Mouse (Mus musculus): ENCODE measurements around the gene Nemp1. TPM values are rescaled to one million over a fixed set of nuclear protein-coding genes. Genes with fewer than 3 reads are reported as not detected.
"Not testable (repeated sequence)": the region's sequence is repeated elsewhere in the genome, so short reads cannot be mapped to it uniquely, and the experiment has no call there.

The Nemp1 gene
- polyA plus RNA-seq, 1 experiment from 2014 or later = 10.7 TPM

DNA sequence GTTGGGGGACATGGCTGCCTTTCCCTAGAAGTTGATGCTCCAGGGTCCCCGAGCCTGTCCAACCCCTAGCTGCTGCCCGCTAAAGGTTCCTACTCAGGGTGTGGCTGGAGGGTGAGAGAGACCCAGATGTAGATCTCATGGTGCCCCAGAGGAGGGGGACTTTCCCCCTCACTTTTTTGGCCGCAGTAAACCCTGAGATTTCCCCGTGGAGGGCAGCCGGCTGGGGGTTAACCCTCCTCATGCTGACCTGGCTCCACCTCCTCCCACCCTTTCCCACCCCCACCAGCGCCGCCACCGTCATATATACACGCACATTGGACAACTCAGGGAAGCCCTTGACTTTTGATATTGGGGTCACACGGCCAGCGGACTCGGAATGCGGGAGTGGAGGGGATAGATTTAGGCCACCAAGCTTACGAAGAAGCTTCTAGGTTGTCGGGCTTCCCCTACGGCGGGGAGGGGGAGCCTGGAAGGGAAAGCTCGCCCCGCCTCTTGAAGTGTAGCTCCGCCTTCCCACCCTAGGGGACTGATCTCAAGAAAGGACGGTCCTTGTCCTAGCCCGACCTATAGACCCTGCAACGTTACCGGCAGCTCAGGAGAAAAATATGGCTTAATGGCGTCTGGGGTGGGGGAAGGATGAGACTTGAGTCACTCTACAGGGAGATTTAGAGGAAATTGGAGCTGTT lies 23.0 kb upstream of the Nemp1 start:
- H3K4me1 ChIP-seq (ENCODE audit: insufficient read depth, low read length) = peaks cover 27% of the 10 kb centered on the region
- peak overlapping the region; percentile 70 for H3K4me2 ChIP-seq (replicated peaks; ENCODE audit: low read depth, low read length)
- no peaks in the 10 kb centered on the region for H3K27me3 ChIP-seq (ENCODE audit: insufficient read depth, low read length)
- peak overlapping the region; percentile 96 for H3K27ac ChIP-seq (ENCODE audit: low read length)
- WGBS = under 1% methylated on average over 25 of the region's 25 CpGs
- H3K4me3 ChIP-seq (ENCODE audit: low read length) = peak overlapping the region; percentile 56
- peak; percentile 67 for ATAC-seq (ENCODE audit: low FRiP score, low TSS enrichment)
- peaks cover 4% of the 10 kb centered on the region; the same call in 1 of the 2 replicates for H3K36me3 ChIP-seq (ENCODE audit: insufficient read depth, low read length)
- H3K9ac ChIP-seq (replicated peaks; ENCODE audit: low read length) = peak overlapping the region; percentile 85
- no peaks in the 10 kb centered on the region for H3K9me3 ChIP-seq (ENCODE audit: low read length)

DNA sequence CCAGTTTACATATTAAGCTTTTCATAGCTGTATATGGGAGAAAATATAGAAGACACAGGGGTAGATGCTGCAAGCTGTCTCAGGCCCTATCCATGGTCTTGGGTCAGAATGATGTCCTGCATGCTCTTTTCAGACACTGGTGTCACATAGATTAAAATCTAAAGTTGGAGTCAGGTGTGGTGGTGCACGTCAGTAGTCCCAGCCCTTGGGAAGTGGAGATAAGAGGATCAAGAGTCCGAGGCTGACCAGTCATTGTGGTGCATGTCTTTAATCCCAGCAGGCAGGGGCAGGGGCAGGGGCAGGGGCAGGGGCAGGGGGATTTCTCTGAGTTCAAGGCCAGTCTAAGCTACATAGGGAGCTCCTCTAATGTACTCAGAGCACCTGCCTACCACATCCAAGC lies 20.9 kb upstream of the Nemp1 start:
- Histone ChIP-seq H3K4me2 (replicated peaks; ENCODE audit: low read depth, low read length) (no peak overlapping the region), H3K27ac (ENCODE audit: low read length) (no peak overlapping the region), H3K9ac (replicated peaks; ENCODE audit: low read length) (no peak overlapping the region), H3K27me3 (ENCODE audit: insufficient read depth, low read length) (no peaks in the 10 kb centered on the region), H3K9me3 (ENCODE audit: low read length) (no peaks in the 10 kb centered on the region), H3K36me3 (ENCODE audit: insufficient read depth, low read length) (peaks cover 9% of the 10 kb centered on the region; the same call in 1 of the 2 replicates), H3K4me1 (ENCODE audit: insufficient read depth, low read length) (peaks cover 27% of the 10 kb centered on the region), H3K4me3 (ENCODE audit: low read length) (no peak overlapping the region)
- no peak for ATAC-seq (ENCODE audit: low FRiP score, low TSS enrichment)
- 70% methylated on average over 2 of the region's 2 CpGs for WGBS

GRCm38 (mm10) chr10:127652906-127653638 lies 13.6 kb upstream of the Nemp1 start:
- Histone ChIP-seq H3K4me3 (ENCODE audit: low read length) (peak overlapping the region; percentile 29), H3K36me3 (ENCODE audit: insufficient read depth, low read length) (peaks cover 29% of the 10 kb centered on the region), H3K4me1 (ENCODE audit: insufficient read depth, low read length) (peaks cover 13% of the 10 kb centered on the region), H3K27me3 (ENCODE audit: insufficient read depth, low read length) (no peaks in the 10 kb centered on the region), H3K9me3 (ENCODE audit: low read length) (no peaks in the 10 kb centered on the region), H3K9ac (replicated peaks; ENCODE audit: low read length) (peak overlapping the region; percentile 55), H3K27ac (ENCODE audit: low read length) (peak overlapping the region; percentile 68), H3K4me2 (replicated peaks; ENCODE audit: low read depth, low read length) (peak overlapping the region; percentile 42)
- WGBS = 41% methylated on average over 21 of the region's 21 CpGs
- ATAC-seq (ENCODE audit: low FRiP score, low TSS enrichment) = peak; percentile 57

GRCm38 (mm10) chr10:127654970-127655579 lies 11.6 kb upstream of the Nemp1 start:
- Histone ChIP-seq H3K9me3 (ENCODE audit: low read length) (no peaks in the 10 kb centered on the region), H3K9ac (replicated peaks; ENCODE audit: low read length) (no peak overlapping the region), H3K27me3 (ENCODE audit: insufficient read depth, low read length) (no peaks in the 10 kb centered on the region), H3K4me2 (replicated peaks; ENCODE audit: low read depth, low read length) (no peak overlapping the region), H3K4me3 (ENCODE audit: low read length) (no peak overlapping the region), H3K4me1 (ENCODE audit: insufficient read depth, low read length) (peaks cover 29% of the 10 kb centered on the region), H3K36me3 (ENCODE audit: insufficient read depth, low read length) (peaks cover 32% of the 10 kb centered on the region), H3K27ac (ENCODE audit: low read length) (no peak overlapping the region)
- ATAC-seq (ENCODE audit: low FRiP score, low TSS enrichment) = no peak
- 48% methylated on average over 16 of the region's 16 CpGs for whole genome bisulfite sequencing

- H3K27me3 ChIP-seq (ENCODE audit: insufficient read depth, low read length); H3K4me3 ChIP-seq (ENCODE audit: low read length); H3K4me2 ChIP-seq (replicated peaks; ENCODE audit: low read depth, low read length); ATAC-seq (ENCODE audit: low FRiP score, low TSS enrichment); H3K9ac ChIP-seq (replicated peaks; ENCODE audit: low read length); H3K27ac ChIP-seq (ENCODE audit: low read length); H3K9me3 ChIP-seq (ENCODE audit: low read length): not testable (repeated sequence)
- Histone ChIP-seq H3K4me1 (ENCODE audit: insufficient read depth, low read length) (peaks cover 50% of the 10 kb centered on the region), H3K36me3 (ENCODE audit: insufficient read depth, low read length) (peaks cover 24% of the 10 kb centered on the region)
- WGBS = 61% methylated on average over 6 of the region's 6 CpGs
These were observed 9.1 kb upstream of the Nemp1 start for GRCm38 (mm10) chr10:127657617-127658016.

GRCm38 (mm10) chr10:127658076-127658475 lies 8.6 kb upstream of the Nemp1 start:
- H3K27ac ChIP-seq (ENCODE audit: low read length) = peak overlapping the region; percentile 13; the same call in 1 of the 2 replicates
- WGBS = 11% methylated on average over 6 of the region's 6 CpGs
- H3K4me2 ChIP-seq (replicated peaks; ENCODE audit: low read depth, low read length) = peak overlapping the region; percentile 27
- H3K27me3 ChIP-seq (ENCODE audit: insufficient read depth, low read length) = no peaks in the 10 kb centered on the region
- H3K9me3 ChIP-seq (ENCODE audit: low read length) = no peaks in the 10 kb centered on the region
- H3K4me3 ChIP-seq (ENCODE audit: low read length) = peak overlapping the region; percentile 10; the same call in 1 of the 2 replicates
- ATAC-seq (ENCODE audit: low FRiP score, low TSS enrichment) = no peak
- H3K36me3 ChIP-seq (ENCODE audit: insufficient read depth, low read length) = peaks cover 21% of the 10 kb centered on the region
- H3K4me1 ChIP-seq (ENCODE audit: insufficient read depth, low read length) = peaks cover 50% of the 10 kb centered on the region
- peak overlapping the region; percentile 23; the same call in 1 of the 2 replicates for H3K9ac ChIP-seq (replicated peaks; ENCODE audit: low read length)

DNA sequence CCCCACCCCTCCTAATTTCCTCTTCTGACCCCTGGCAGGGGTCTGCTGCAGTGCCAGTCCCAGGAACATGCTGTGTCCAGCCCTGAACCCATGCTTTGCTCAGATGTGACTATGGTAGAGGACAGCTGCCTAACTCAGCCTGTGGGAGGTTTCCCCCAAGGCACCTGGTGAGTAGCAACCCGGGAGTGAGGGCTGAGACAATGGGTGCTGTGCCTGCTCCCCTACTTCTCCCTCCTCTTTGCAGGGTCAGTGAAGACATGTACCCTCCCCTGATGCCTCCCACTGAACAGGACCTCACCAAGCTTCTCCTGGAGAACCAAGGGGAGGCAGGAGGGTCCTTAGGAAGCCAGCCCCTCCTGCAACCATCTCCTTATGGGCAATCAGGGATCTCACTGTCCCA lies 7.2 kb upstream of the Nemp1 start:
- Histone ChIP-seq H3K9ac (replicated peaks; ENCODE audit: low read length) (no peak overlapping the region), H3K27me3 (ENCODE audit: insufficient read depth, low read length) (no peaks in the 10 kb centered on the region), H3K9me3 (ENCODE audit: low read length) (no peaks in the 10 kb centered on the region), H3K4me2 (replicated peaks; ENCODE audit: low read depth, low read length) (no peak overlapping the region), H3K36me3 (ENCODE audit: insufficient read depth, low read length) (peaks cover 17% of the 10 kb centered on the region), H3K4me3 (ENCODE audit: low read length) (no peak overlapping the region), H3K4me1 (ENCODE audit: insufficient read depth, low read length) (peaks cover 59% of the 10 kb centered on the region), H3K27ac (ENCODE audit: low read length) (no peak overlapping the region)
- ATAC-seq (ENCODE audit: low FRiP score, low TSS enrichment) = no peak
- WGBS = 67% methylated on average over 1 of the region's 1 CpGs

DNA sequence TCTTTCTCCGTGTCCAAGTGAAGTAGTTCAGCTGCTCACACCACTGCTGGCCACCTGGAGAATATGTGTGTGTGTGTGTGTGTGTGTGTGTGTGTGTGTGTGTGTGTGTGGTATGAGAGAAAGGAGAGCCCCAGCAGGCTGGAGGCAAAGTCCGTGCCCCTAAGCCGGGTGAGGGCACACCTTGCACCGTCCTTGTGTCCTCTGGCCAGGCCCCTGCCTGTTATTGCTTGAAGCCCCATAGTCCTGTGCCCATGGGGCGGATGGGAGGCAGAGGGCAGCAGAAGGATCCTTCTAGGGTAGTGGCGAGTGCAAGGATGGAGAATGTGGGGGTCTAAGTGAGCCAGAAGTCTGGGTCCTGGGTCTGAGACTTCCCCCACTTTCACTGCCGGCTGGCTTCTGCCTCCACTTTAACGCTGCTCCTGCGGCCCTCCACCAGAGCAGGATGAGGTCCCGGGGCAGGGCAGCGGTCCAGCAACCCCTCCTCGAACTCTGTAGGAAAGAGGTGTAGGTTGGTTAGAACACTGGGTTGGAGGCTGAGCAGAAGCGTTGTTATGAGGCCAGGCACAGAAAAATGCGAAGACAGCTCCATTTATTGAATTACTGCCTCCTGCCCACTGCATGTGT lies 5.3 kb upstream of the Nemp1 start:
- H3K27me3 ChIP-seq (ENCODE audit: insufficient read depth, low read length) = no peaks in the 10 kb centered on the region
- H3K4me1 ChIP-seq (ENCODE audit: insufficient read depth, low read length) = peaks cover 73% of the 10 kb centered on the region
- H3K36me3 ChIP-seq (ENCODE audit: insufficient read depth, low read length) = peaks cover 12% of the 10 kb centered on the region; the same call in 1 of the 2 replicates
- WGBS = 18% methylated on average over 14 of the region's 14 CpGs
- H3K27ac ChIP-seq (ENCODE audit: low read length) = peak overlapping the region; percentile 91
- H3K9ac ChIP-seq (replicated peaks; ENCODE audit: low read length) = peak overlapping the region; percentile 53
- peak overlapping the region; percentile 80 for H3K4me2 ChIP-seq (replicated peaks; ENCODE audit: low read depth, low read length)
- ATAC-seq (ENCODE audit: low FRiP score, low TSS enrichment) = no peak
- H3K9me3 ChIP-seq (ENCODE audit: low read length) = no peaks in the 10 kb centered on the region
- peak overlapping the region; percentile 29 for H3K4me3 ChIP-seq (ENCODE audit: low read length)

DNA sequence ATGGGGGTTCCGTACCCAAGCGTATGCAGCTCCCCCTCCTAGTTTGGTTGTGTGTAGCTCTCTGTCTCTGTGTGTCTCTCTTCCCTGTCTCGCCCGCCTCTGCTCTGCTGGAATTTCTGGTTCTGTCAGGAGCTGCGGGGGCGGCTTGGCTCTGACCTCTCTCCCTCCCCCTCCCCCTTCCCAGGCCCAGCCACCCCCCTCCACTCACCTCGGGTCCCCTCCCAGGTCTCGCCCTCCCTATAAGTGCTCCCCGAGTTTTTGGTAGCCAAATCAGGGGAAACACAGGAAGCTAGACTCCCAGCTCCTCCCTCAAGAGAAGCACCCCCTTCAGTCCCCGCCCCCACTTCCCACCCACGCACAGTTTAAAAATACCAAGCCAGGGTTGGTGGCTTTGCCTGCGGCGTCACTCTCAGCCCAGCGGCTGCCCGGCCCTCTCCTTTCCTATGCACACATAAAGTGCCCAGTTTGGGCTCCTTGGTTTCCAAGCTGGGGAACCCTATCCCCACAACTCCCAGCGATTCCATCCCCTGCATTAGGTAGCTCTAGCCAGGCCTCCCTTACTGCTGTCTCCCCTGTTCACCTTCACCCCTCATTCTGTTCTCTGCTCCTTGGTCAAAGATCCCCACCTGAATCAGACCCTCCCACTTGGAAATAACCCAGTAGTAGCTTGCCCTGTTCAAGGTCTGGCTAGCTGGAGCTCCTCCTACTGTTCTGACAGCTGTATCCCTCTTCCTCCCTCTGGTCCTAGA lies 4.6 kb upstream of the Nemp1 start:
- WGBS = 3% methylated on average over 16 of the region's 16 CpGs
- peak overlapping the region; percentile 53 for H3K9ac ChIP-seq (replicated peaks; ENCODE audit: low read length)
- peak overlapping the region; percentile 91 for H3K27ac ChIP-seq (ENCODE audit: low read length)
- H3K27me3 ChIP-seq (ENCODE audit: insufficient read depth, low read length) = no peaks in the 10 kb centered on the region
- H3K9me3 ChIP-seq (ENCODE audit: low read length) = no peaks in the 10 kb centered on the region
- H3K4me3 ChIP-seq (ENCODE audit: low read length) = peak overlapping the region; percentile 29
- H3K4me2 ChIP-seq (replicated peaks; ENCODE audit: low read depth, low read length) = peak overlapping the region; percentile 80
- ATAC-seq (ENCODE audit: low FRiP score, low TSS enrichment) = peak; percentile 23; the same call in 1 of the 2 replicates
- H3K36me3 ChIP-seq (ENCODE audit: insufficient read depth, low read length) = peaks cover 12% of the 10 kb centered on the region; the same call in 1 of the 2 replicates
- peaks cover 73% of the 10 kb centered on the region for H3K4me1 ChIP-seq (ENCODE audit: insufficient read depth, low read length)
